Mouse (Mus musculus) adrenal gland, adult (tissue): ENCODE measurements at regions not wholly inside any gene's neighbourhood (a gene's known extent, or its start where the extent isn't known, plus 50 kb on each side); places are given as distances from the start of the nearest gene placed in this dataset.

ENCODE experiments used
- DNase-seq, 2 experiments: peaks; one replicate each; pipeline ENCODE4 v3.0.0; 2022 to 2023; ENCODE audit warnings: low spot score in 1 of 2; ENCODE audit not compliant: inconsistent age in 2 of 2

DNA sequence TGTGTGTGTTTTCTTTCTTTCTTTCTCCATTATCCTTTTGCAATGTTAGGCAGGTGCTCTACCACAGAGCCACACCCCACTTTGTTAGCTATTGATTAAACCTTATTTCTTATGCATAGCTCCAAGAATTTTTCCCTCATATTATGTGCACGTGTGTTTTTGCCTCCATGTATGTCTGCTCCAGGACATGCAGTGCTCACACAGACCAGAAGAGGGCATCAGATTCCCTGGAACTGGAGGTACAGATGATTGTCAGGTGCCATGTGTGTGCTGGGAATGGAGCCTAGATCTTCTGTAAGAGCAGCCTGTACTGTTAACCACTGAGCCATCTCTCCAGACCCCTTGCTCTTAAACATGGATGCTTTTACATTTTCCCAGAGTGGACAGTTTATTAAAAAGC is 166.4 kb upstream of the Tshz3 start:
- DNase-seq, result peak in 1 of 2 experiments; percentile 22

DNA sequence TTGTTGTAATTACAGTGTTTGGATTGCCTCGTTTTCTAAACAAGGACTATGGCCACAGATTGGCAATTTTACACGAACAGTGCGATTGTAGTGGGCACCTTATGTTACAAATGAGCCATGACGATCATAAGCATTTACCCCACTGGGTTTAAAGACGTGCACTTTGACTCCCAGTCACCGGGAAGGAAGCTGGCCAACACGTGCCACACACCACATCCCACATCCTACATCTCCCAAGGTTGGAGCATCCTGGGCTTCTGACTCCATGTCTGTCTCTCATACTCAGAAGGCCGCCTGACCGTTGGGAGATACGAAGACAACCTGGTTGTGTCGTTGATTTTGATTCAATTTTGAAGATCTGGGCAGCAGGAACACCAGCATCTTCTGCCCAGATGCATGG is 159.8 kb upstream of the Tshz3 start:
- no peak for DNase-seq

DNA sequence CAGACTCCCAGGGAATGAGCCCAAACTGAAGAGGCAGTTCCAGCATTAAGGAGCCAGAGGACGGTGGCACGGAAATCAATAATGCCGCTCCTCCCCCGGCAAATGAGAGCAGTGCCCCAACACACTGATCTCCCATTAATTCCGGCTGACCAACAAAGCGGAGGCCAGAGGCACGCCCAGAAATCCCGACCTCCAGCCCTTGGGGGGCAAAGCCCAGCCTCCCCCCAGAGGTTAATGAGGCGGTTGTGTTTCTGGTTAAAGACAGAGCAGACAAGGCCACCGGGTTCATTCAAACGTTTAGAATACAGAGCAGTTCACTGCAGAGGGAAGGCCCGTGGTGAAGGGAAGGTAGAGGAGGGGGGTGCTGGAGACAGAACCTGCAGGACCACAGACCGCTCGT is 149.9 kb upstream of the Tshz3 start:
- no peak for DNase-seq

DNA sequence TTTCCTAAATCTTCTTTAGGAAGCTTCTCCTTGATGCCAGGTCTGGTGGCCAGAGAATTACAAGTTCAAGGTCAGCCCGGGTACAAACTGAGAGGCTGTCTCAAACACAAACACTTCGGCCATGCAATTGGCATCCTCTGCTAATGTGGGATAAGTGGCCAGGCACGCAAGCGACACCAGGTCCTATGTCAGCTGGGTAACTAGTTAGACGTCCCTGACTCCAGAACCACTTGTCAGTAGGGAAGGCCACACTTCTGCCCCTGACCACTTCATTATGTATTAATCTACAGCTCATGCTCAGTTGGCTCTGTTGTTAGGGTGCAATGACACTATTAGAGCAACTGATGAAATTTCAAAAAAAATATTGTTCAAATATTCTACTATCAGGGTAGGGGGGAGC is 149.5 kb upstream of the Tshz3 start:
- no peak for DNase-seq

DNA sequence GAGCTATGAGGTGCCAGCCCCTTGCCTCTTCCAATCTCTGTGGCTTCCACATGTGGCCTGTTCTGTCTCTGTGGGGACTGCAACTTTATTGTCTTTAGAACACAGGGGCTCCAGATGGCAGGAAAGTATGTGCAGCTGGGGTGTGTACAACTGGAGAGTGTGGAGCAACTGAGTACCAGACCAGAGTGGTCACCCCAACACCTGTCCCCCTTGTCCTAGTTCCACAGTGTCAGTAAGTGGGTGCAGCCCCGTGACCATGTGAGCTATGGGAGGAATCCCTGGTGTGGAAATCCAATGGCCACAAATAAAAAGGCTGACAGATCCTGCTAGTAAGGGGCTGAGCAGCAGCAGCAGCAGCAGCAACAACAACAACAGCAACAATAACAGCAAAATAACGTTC is 126.9 kb upstream of the Tshz3 start:
- DNase-seq, result no peak

DNA sequence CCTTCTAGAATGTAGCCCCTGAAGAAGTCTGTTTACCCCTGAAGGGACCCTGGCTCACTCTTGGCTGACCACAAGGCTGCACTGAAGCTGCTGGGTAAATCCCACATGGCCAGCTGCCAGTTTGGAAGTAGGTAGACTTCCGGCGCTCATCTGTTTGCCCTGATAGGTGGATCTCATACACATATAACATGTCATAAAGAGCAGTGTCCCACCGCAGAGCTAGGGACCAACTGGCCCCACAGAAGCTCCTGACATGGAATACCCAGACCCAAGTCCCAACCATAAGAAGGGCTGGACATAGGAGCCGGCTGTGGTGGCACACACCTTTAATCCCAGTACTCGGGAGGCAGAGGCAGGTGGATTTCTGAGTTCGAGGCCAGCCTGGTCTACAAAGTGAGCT is 115.8 kb upstream of the Tshz3 start:
- no peak for DNase-seq

DNA sequence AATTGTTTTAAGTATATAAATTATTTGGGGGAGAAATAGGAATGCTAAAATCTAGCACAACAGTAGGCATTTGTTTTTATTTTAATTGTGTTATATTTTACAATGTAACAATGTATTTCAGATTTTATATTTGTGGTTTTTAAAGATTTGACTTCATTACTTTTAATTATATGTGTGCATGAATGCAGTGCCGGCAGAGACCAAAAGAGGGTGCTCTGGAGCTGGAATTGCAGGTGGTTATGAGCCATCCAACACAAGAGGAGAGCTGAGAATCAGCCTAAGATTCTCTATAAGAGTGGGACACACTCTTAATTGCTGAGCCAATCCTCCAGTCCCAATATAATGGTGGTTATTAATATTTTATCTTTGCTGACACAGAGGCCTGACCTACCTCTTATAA is 112.9 kb upstream of the Tshz3 start:
- DNase-seq, result no peak

DNA sequence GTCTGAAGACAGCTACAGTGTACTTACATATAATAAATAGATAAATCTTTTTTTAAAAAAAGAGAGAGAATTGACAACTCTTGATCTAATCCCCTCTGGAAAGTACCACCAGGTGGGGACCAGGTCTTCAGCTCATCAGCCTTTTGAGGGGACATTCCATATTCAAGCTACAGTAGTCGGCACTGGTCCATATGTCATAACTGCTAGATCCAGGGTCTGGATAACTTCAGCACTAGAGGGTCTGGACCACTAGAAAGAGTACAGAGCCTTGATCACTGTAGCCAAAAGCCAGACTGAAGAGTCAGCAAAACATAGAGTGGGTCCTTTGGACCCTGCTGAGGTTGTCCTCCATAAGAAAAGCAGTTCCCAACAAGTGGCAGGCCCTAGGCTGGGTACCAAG is 106.4 kb upstream of the Tshz3 start:
- DNase-seq, result no peak

DNA sequence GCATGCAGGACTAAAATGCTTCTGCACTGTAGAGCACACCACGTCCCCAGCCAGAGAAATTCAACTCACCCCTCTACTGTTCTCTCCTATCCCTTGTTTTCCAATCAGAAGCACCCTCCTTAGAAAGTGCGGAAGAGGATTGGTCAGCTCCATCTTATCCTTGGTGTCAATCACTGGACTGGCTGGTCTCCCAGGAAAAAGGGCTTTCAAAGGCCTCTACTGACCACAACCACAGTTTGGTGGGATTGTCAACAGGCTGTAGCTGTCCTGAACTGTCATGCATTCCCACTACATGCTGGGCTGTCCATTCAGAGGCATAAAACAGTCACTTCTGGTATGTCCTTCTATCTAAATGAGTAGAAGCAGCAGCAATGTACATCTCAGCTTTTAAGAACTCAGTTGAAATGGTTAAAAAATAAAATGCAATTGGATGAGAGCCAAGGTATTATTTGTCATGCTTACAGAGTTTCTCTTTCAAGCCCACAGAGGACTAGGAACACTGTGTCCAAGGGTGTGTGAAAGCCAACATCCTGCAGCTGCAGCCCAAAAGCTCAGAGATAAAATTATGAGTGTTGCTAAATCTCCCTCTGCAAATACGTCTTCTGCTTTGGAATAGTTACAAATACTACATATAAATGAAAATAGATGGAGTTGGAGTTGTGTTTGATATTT is 101.2 kb upstream of the Tshz3 start:
- DNase-seq, result no peak

DNA sequence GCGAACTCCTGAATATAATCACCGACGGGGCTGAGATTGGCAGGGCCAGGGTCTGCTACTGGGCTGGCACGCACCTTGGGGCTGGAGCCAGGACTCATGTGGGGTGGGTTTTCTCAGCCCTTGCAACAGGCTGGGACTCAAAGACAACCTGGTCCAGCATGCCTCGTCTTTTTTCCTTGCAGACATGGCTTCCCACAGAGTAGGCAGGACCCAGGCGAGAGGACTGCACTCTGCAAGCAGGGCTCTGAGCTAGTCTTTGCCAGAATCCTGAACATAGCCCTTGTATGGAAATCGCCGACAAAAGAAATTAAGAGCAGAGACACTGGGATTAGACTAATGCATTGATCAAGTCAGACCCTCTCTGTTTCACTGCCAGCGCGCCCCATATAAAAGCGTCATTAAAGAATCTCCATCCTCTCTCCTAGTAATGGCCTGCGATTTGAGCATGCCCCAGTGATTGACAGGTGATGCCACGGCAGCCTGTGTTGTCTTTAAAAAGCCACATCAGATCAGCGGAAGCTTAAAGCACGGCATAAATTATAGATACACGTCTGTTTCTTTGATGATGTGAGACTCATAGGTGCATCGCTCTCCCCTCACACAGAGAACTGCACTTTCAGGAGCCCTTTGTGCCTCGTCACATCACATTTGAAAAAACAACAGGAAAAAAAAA is 92.8 kb upstream of the Tshz3 start:
- DNase-seq, result no peak

DNA sequence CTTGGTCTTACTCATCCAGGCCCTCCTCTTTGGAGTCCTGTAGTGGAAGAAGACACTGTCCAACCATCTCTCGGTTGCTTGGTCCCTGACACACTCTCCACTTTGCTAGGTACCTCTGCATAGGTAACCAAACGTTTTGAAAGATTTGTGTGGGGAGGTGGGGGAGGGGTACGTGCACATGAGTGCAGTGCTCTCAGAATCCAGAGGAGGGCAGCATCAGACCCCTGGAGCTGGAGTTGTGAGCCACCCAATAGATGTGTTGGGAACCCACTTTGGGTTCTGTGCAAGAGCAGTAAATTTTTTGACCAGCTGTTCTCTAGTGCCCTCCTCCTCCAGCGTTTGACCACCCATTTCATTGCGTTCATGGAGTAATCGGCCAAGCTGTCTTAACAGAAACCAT is 77.7 kb upstream of the Tshz3 start:
- DNase-seq, result no peak

DNA sequence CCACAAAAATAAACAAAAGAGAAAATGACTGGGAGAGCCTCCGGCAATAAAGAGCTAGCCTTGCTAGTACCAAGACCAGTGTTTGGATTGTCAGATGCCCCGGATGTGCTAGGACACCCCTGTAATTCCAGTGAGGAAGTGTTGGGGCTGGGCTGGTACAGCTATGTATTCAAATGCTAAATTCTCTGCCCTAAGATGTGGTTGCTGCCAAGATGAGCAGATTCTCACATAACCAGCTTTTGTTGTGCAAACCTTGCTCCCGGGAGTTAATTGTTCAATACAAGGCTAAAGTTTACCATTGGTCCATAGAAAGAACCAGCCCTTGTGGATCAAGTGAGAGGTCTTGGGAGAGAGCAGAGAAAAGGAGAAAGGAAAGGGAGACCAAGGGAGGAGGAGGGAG is 53.7 kb upstream of the Tshz3 start:
- no peak for DNase-seq
